Mouse (Mus musculus): ENCODE results near the gene Cdk11b. TPM values are rescaled to one million over a fixed set of nuclear protein-coding genes. Genes with fewer than 3 reads are reported as not detected.

The Cdk11b gene
- total and polyA plus RNA-seq, 3 experiments: 56.6 to 249 (median 113) TPM

DNA sequence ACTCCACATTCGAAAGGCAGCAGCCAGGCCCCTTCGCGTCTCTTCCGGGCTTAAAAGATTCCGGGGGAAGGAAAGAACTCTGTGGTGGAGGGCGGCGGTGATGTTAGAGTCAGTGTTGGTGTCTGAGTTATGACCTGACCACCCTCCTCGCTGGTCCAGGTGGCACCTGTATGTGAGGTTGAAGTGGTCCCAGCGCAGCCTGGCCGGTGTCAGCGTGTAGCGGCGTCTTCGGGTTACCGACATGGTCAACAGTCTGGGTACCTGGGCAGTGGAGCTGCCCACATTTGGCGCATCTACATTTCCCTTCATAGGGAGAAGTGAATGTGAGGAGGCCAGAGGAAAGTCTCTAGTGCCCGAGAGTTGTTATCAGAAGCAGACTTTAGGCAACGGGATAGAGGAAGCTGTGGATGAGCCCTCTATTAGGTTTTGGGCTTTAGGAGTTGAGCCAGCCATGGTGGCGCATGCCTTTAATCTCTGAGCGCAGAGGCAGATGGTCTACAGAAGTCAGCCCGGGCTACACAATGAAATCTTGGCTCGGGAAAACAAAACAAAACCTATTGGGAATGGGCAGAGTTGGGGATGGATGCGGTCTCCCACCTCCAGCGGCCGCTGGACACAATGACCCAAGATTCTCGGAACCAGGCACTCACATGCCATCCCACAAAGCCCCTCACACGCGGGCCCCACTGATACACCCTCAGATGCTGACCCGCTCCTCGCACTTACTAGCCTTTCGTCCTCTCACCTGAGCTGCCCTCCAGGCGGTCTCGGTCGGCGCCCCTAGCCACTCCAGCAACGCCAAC, 27.8 kb downstream of the Cdk11b start:
- H3K36me3 ChIP-seq (ENCODE audit: control insufficient read depth in 1 of 2, insufficient read depth in 2 of 2, low read length in 2 of 2): peaks cover 0 to 13% of the 10 kb centered on the region in 2 experiments; a peak in 2 of 4 replicates
- no peaks in the 10 kb centered on the region for H3K27me3 ChIP-seq (ENCODE audit: control insufficient read depth in 1 of 2, insufficient read depth in 2 of 2, low read length in 2 of 2)
- H3K79me2 ChIP-seq (ENCODE audit: control insufficient read depth, insufficient read depth, low read length, poor library complexity): no peaks in the 10 kb centered on the region
- no peak for TF ChIP-seq MEF2A (IDR thresholded peaks at IDR 0.05; ENCODE audit: extremely low read depth, insufficient replicate concordance, low read depth, low read length, poor library complexity, severe bottlenecking)
- TF ChIP-seq ZKSCAN1 (IDR thresholded peaks at IDR 0.05; ENCODE audit: low read depth, low read length): no peak
- TF ChIP-seq TBP (IDR thresholded peaks at IDR 0.05; ENCODE audit: low read depth, low read length): no peak
- no peak for TF ChIP-seq NELFE (IDR thresholded peaks at IDR 0.05; ENCODE audit: low read depth, low read length)
- no peak for TF ChIP-seq POLR2A (IDR thresholded peaks at IDR 0.05; ENCODE audit: control insufficient read depth in 1 of 2, insufficient read depth in 1 of 2, low read depth in 1 of 2, low read length in 2 of 2, poor library complexity in 1 of 2)
- no peak for TF ChIP-seq MYB (IDR thresholded peaks at IDR 0.05; ENCODE audit: low read depth, low read length)
- no peak for TF ChIP-seq NRF1 (IDR thresholded peaks at IDR 0.05; ENCODE audit: insufficient read depth, low read depth, low read length, poor library complexity, severe bottlenecking)
- no peak for TF ChIP-seq HCFC1 (IDR thresholded peaks at IDR 0.05; ENCODE audit: low read depth, low read length)
- TF ChIP-seq ELF1 (IDR thresholded peaks at IDR 0.05; ENCODE audit: low read depth, low read length): no peak
- TF ChIP-seq KAT2A (conservative IDR thresholded peaks at IDR 0.05; ENCODE audit: low read depth, low read length): no peak
- no peak for TF ChIP-seq SMC3 (IDR thresholded peaks at IDR 0.05; ENCODE audit: low read depth, low read length)
- TF ChIP-seq USF1 (IDR thresholded peaks at IDR 0.05; ENCODE audit: low read depth, low read length): no peak
- TF ChIP-seq MYC (IDR thresholded peaks at IDR 0.05; ENCODE audit: low read depth, low read length): no peak
- TF ChIP-seq POLR2AphosphoS5 (IDR thresholded peaks at IDR 0.05; ENCODE audit: borderline replicate concordance, low read depth, low read length): no peak
- TF ChIP-seq MXI1 (IDR thresholded peaks at IDR 0.05; ENCODE audit: low read depth, low read length): no peak
- TF ChIP-seq JUND (IDR thresholded peaks at IDR 0.05; ENCODE audit: low read depth, low read length): no peak
- no peak for TF ChIP-seq EP300 (IDR thresholded peaks at IDR 0.05; ENCODE audit: low read depth in 1 of 2, low read length in 2 of 2)
- no peak for TF ChIP-seq RAD21 (IDR thresholded peaks at IDR 0.05; ENCODE audit: low read depth, low read length)
- no peak for TF ChIP-seq USF2 (IDR thresholded peaks at IDR 0.05; ENCODE audit: borderline replicate concordance in 1 of 2, insufficient read depth in 1 of 2, low read depth in 1 of 2, low read length in 2 of 2)
- TF ChIP-seq MAFK (IDR thresholded peaks at IDR 0.05; ENCODE audit: borderline replicate concordance, low read depth, low read length): no peak
- no peak for DNase-seq (ENCODE audit: low read depth, low spot score)
- no peaks in the 10 kb centered on the region for H3K4me1 ChIP-seq (ENCODE audit: control insufficient read depth in 1 of 2, insufficient read depth in 2 of 2, low read length in 2 of 2)
- no peak overlapping the region for H3K9ac ChIP-seq (ENCODE audit: control insufficient read depth, low read depth, low read length, poor library complexity, severe bottlenecking)
- H3K27ac ChIP-seq (ENCODE audit: control insufficient read depth, low read depth, low read length): no peak overlapping the region
- no peak overlapping the region for H3K4me3 ChIP-seq (ENCODE audit: control insufficient read depth in 1 of 2, insufficient read depth in 1 of 2, low read depth in 2 of 2, low read length in 2 of 2)
- no peaks in the 10 kb centered on the region for H3K9me3 ChIP-seq (replicated peaks; ENCODE audit: insufficient read depth, low read length)
